Mouse (Mus musculus) megakaryocyte, embryonic 14.5 days (primary cell): ENCODE measurements around the gene Helz.

Source experiments
- FLI1 ChIP-seq: IDR thresholded peaks from 2 replicates; pipeline ENCODE4 v1.6.1; 2012; ENCODE audit warnings: low read length, inconsistent platforms, mixed read lengths
- GATA1 ChIP-seq: IDR thresholded peaks from 3 replicates; pipeline ENCODE4 v1.6.1; 2012; ENCODE audit warnings: mixed read lengths, low read length, inconsistent platforms, borderline replicate concordance

- TF ChIP-seq GATA1, result no peak
- TF ChIP-seq FLI1, result no peak
These were observed 24.8 kb downstream of the Helz start for GRCm38 (mm10) chr11:107572551-107572950.
